ENCODE assay signal across 19 mouse cellular contexts in genomic region chr6:85210686-85211085, GRCm38 (mm10). TPM values are rescaled to one million over a fixed set of nuclear protein-coding genes. Genes with fewer than 3 reads are reported as not detected.
"Had no signal": no experiment of that assay in that cellular context is flagged by ENCODE, and none has a peak within 500 bp of the region (broad histone marks: within the 10 kb centered on the region; RNA-seq: fewer than 3 reads in every experiment).

No protein-coding gene starts in this region.

- H3K4me1 ChIP-seq: liver, embryonic 15.5 days; neural tube, embryonic 15.5 days had no signal

- H3K4me2 ChIP-seq: limb, embryonic 12.5 days; liver, embryonic 15.5 days; lung, embryonic 14.5 days; neural tube, embryonic 15.5 days had no signal

- H3K27ac ChIP-seq: hindbrain, postnatal 0 days; limb, embryonic 12.5 days; liver, embryonic 15.5 days; midbrain, embryonic 10.5 days; neural tube, embryonic 15.5 days had no signal

- DNase-seq: lung, embryonic 14.5 days; lung, postnatal 10 days; lung, postnatal 4 days; midbrain, embryonic 14.5 days; right cerebral cortex, adult 18-20 months; thymus, adult 18-20 months; thymus, postnatal 14 days had no signal

- H3K9ac ChIP-seq: limb, embryonic 12.5 days; liver, embryonic 15.5 days; lung, embryonic 14.5 days; neural tube, embryonic 15.5 days had no signal

- H3K4me3 ChIP-seq: limb, embryonic 12.5 days; liver, embryonic 15.5 days; midbrain, embryonic 10.5 days; myocyte; neural tube, embryonic 15.5 days had no signal

- H3K9me3 ChIP-seq: limb, embryonic 12.5 days; liver, embryonic 15.5 days; midbrain, embryonic 10.5 days; neural tube, embryonic 15.5 days had no signal

- ATAC-seq: hindbrain, postnatal 0 days had no signal

- H3K36me3 ChIP-seq: limb, embryonic 12.5 days; liver, embryonic 15.5 days; midbrain, embryonic 10.5 days; neural tube, embryonic 15.5 days had no signal

RNA-seq across cellular contexts. Expression of gene Emx1, which starts 23.4 kb away (rescaled TPM):
- total RNA-seq: liver, adult 2 months; megakaryocyte, adult 5-6 weeks had no signal
- polyA plus RNA-seq: intestine, embryonic 14.5 days; large intestine, adult 2 months; liver, adult 2 months; liver, embryonic 15.5 days; lung, embryonic 14.5 days; myocyte; neural tube, embryonic 11.5 days; neural tube, embryonic 15.5 days; stomach, embryonic 14.5 days had no signal
